Mouse (Mus musculus): ENCODE results near the gene Hoxb3. TPM values are rescaled to one million over a fixed set of nuclear protein-coding genes. Genes with fewer than 3 reads are reported as not detected.

Hoxb3 gene
- total RNA-seq, 1 experiment from 2014 or later, result 1.8 TPM

DNA sequence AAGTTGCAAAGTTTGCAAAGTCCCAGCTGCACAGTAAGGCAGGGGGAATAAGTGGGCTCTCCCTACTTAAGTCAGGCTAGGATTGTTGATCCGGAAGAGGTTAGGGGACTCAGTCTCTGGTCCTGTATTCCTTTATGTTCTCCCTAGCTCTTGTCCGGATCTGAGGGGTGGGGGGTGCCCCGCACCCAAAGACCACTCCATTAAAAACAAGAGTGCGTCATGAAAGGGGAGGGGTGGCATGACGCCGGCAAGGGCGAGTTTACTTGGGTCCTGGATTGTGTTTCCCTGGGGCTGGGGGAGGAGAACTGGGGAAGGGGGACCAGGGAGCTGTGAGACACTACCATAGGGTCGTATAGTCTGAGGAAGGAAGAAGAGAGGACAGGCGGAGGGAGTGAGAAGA, 23.3 kb upstream of the Hoxb3 start:
- ATAC-seq (replicated peaks; ENCODE audit: insufficient number of reproducible peaks, low FRiP score, low TSS enrichment, poor library complexity, severe bottlenecking), result no peak

- ATAC-seq (replicated peaks; ENCODE audit: insufficient number of reproducible peaks, low FRiP score, low TSS enrichment, poor library complexity, severe bottlenecking), result no peak
These were observed 22.6 kb upstream of the Hoxb3 start for GRCm38 (mm10) chr11:96300354-96301063.

GRCm38 (mm10) chr11:96301064-96301431, 22.1 kb upstream of the Hoxb3 start:
- no peak for ATAC-seq (replicated peaks; ENCODE audit: insufficient number of reproducible peaks, low FRiP score, low TSS enrichment, poor library complexity, severe bottlenecking)

GRCm38 (mm10) chr11:96301837-96302236, 21.3 kb upstream of the Hoxb3 start:
- no peak for ATAC-seq (replicated peaks; ENCODE audit: insufficient number of reproducible peaks, low FRiP score, low TSS enrichment, poor library complexity, severe bottlenecking)

- no peak for ATAC-seq (replicated peaks; ENCODE audit: insufficient number of reproducible peaks, low FRiP score, low TSS enrichment, poor library complexity, severe bottlenecking)
These were observed 20.6 kb upstream of the Hoxb3 start for GRCm38 (mm10) chr11:96302381-96303150.

DNA sequence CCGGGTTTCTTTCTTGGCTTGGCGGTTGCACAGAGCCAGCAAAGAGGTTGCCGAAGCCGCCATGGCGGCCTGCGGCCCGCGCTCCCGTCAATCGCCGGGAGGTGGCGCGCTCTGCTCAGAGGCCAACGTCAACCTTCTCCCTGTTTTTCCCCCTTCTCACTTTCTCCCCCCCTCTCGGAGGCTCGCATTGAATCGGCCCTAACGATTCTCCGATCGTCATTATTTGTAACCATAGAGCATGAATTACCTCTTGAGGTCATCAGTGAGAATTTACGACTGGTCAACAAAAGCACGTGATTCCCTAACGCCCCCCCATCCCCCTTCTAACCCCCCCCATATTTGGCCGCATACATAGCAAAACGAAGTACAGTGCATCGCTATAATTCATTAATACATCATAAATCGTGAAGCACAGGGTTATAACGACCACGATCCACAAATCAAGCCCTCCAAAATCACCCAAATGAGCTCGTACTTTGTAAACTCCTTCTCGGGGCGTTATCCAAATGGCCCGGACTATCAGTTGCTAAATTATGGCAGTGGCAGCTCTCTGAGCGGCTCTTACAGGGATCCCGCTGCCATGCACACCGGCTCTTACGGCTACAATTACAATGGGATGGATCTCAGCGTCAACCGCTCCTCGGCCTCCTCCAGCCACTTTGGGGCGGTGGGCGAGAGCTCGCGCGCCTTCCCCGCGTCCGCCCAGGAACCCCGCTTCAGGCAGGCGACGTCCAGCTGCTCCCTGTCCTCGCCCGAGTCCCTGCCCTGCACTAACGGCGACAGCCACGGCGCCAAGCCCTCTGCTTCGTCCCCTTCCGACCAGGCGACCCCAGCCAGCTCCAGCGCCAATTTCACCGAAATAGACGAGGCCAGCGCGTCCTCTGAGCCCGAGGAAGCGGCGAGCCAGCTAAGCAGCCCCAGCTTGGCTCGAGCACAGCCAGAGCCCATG, 19.7 kb upstream of the Hoxb3 start, which contains the start of gene Hoxb5:
Gene Hoxb5, plus strand, starts transcription at position 186 of the 949 bp plus-strand sequence.
- ATAC-seq (replicated peaks; ENCODE audit: insufficient number of reproducible peaks, low FRiP score, low TSS enrichment, poor library complexity, severe bottlenecking), result peak; percentile 59; the same call in 1 of the 2 replicates

DNA sequence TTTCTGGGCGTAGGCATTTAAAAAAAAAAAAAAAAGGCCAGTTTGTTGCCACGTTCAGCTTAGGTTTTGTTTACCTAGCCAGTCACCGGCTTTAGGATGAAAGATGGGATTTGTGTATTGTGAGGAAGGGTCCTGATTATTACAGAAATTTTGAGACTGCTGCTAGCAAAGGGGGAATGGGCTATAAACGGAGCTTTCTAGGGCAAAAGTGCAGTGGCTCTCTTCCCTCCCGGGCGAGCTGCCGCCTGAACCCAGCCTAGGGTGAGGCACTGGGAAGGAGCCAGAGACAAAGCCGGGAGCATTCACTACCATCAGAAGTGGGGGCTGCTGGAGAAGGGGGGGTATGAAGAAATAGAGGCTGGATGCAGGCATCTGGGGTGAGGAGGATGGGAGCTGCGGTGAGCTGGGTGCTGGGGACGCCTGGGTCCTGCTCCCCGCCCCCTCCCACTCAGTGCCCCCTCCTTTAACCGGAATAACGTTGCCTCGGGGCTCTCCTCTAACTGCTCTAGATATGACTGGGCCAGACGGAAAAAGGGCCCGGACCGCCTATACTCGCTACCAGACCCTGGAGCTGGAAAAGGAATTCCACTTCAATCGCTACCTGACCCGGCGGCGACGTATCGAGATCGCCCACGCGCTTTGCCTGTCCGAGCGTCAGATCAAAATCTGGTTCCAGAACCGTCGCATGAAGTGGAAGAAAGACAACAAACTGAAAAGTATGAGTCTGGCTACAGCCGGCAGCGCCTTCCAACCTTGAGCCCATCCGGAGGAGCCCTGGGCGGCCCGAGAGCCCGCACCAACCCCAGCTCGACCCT, 18.5 kb upstream of the Hoxb3 start:
- ATAC-seq (replicated peaks; ENCODE audit: insufficient number of reproducible peaks, low FRiP score, low TSS enrichment, poor library complexity, severe bottlenecking), result no peak

- no peak for ATAC-seq (replicated peaks; ENCODE audit: insufficient number of reproducible peaks, low FRiP score, low TSS enrichment, poor library complexity, severe bottlenecking)
These were observed 17.5 kb upstream of the Hoxb3 start for GRCm38 (mm10) chr11:96305505-96306182.

- ATAC-seq (replicated peaks; ENCODE audit: insufficient number of reproducible peaks, low FRiP score, low TSS enrichment, poor library complexity, severe bottlenecking), result no peak
These were observed 16.8 kb upstream of the Hoxb3 start for GRCm38 (mm10) chr11:96306183-96306907.

GRCm38 (mm10) chr11:96306908-96307269, 16.2 kb upstream of the Hoxb3 start:
- no peak for ATAC-seq (replicated peaks; ENCODE audit: insufficient number of reproducible peaks, low FRiP score, low TSS enrichment, poor library complexity, severe bottlenecking)

DNA sequence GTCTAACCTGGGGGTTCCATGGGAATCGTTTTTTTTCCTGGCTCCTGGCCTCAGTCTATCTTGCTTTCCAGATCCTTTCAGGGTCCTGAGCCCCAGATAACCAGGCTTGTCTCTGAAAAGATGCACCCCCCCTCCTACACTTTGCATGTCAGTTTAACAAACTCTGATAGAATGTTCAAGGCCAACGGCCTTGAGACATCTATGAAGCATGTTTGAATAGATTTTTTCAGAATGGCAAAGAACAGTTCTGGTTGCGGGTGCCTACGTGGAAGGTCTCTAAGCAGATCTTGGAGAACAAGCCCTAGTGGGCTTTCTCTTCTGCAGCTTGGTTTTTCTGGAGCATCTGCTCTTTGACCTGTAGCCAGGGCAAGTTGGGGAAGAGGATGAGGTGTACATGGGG, 14.4 kb upstream of the Hoxb3 start:
- no peak for ATAC-seq (replicated peaks; ENCODE audit: insufficient number of reproducible peaks, low FRiP score, low TSS enrichment, poor library complexity, severe bottlenecking)

GRCm38 (mm10) chr11:96309288-96309687, 13.8 kb upstream of the Hoxb3 start:
- no peak for ATAC-seq (replicated peaks; ENCODE audit: insufficient number of reproducible peaks, low FRiP score, low TSS enrichment, poor library complexity, severe bottlenecking)

- no peak for ATAC-seq (replicated peaks; ENCODE audit: insufficient number of reproducible peaks, low FRiP score, low TSS enrichment, poor library complexity, severe bottlenecking)
These were observed 12.8 kb upstream of the Hoxb3 start for GRCm38 (mm10) chr11:96310183-96310938.

DNA sequence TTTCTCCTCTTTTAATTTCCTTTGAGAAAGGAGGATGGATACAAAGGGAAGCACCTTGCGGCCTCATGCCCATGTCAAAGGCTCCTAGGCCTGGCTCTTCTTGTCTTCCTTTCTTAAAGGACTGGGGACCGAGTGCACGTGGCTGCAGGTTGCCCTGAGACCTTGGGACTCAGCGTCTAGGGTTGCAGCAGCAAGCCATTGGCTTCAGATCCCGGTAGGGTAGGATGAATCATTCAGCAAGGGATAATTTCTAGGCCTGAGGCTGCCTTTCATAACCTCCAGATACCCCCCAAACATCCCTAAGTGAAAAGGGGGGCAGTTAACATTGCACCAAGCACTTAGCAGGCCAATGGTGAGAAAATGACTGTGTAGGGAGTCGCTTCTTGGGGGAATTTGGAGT, 12.0 kb upstream of the Hoxb3 start:
- ATAC-seq (replicated peaks; ENCODE audit: insufficient number of reproducible peaks, low FRiP score, low TSS enrichment, poor library complexity, severe bottlenecking), result no peak

- peak; percentile 91 for ATAC-seq (replicated peaks; ENCODE audit: insufficient number of reproducible peaks, low FRiP score, low TSS enrichment, poor library complexity, severe bottlenecking)
These were observed 11.4 kb upstream of the Hoxb3 start for GRCm38 (mm10) chr11:96311520-96312417.

DNA sequence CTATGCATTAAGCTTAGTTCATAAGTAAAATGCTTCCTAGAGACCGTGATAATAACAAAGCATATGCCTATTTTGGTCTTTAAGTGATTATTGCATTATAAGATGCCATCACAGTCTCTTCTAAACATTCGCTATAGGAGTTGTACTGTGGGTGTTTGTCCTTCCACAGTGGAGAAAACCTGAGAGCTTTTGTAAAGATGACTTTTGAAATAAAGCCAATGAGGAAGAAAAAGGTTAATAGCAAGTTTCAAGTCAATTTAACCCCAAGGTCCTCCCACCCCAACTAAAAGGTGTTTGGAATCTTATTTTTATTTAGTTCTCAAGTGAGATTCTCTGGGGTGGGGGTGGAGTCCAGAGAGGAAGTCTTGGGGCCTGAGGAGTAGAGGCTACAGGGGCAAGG, 10.0 kb upstream of the Hoxb3 start:
- no peak for ATAC-seq (replicated peaks; ENCODE audit: insufficient number of reproducible peaks, low FRiP score, low TSS enrichment, poor library complexity, severe bottlenecking)
